Mouse (Mus musculus) cerebellum, adult 9-11 months (tissue): ENCODE results near the gene Rcan2.
A peak's percentile ranks its signal among the peaks of the same experiment; 100 is the strongest.

Source experiments
- DNase-seq: peaks from one replicate; pipeline ENCODE4 v3.0.0; 2022

Gene Rcan2

DNA sequence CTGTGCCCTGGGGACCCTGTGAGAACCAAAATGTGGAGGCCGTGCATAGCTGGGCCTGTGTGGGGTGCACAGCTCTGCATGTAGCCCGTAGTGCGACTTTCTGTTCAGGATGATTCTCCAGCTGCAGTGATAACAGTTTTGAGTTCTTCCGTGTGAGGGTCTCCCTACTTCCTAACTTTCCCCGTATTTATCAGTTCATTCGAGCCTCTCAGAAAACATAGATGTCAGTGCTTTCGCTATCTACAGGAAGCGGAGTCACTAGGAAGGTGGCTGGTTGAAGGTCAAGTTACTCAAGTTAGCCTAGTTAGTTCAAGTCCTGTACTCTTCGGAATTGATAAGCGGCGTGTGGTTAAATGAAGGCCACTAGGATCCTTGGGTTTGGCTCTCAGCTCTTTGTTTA, 130.6 kb downstream of the Rcan2 start:
- DNase-seq, result no peak

GRCm38 (mm10) chr17:43934056-43934455, 132.9 kb downstream of the Rcan2 start:
- no peak for DNase-seq

GRCm38 (mm10) chr17:43952219-43952618, 151.1 kb downstream of the Rcan2 start:
- DNase-seq, result peak; percentile 51

GRCm38 (mm10) chr17:43952661-43953534, 151.7 kb downstream of the Rcan2 start:
- DNase-seq, result peak; percentile 46

GRCm38 (mm10) chr17:43953535-43953918, 152.4 kb downstream of the Rcan2 start:
- DNase-seq, result no peak

DNA sequence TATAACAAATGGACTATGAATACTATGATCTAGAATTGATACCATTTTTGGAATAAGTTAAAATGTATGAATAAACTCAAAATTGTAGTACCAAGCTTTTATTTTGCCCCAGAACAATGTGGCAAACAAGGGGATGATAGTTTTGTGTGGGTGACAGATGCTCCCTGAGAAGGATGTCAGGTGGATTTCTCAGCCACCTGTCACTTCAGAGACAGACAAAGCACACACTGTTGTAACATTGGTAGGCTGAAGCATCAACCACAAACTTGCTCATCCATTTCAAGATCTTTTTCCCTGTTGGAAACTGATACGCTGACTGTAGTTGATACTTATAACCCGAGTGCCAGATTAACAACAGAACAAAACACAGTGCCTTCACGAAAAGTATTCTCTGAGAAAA, 158.6 kb downstream of the Rcan2 start:
- DNase-seq, result no peak

DNA sequence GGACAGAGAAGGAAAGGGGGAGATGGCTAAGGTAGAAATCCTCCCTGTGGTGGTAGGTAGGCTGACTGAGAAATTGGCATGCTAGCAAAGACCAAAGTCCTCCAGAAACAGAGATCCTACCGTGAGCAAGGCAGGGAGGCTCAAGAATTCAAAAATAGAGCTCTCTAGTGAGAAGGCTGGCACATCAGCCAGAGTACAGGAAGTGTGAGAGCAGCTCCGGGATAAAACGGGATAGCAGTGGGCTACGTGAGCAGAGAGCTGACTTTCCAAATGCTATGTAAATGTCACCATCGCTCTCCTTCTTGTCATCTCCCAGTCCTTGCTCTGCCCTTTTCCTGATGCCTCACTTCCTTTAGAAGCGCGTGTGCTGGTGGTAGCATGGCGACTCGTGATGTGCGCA, 168.8 kb downstream of the Rcan2 start:
- no peak for DNase-seq

DNA sequence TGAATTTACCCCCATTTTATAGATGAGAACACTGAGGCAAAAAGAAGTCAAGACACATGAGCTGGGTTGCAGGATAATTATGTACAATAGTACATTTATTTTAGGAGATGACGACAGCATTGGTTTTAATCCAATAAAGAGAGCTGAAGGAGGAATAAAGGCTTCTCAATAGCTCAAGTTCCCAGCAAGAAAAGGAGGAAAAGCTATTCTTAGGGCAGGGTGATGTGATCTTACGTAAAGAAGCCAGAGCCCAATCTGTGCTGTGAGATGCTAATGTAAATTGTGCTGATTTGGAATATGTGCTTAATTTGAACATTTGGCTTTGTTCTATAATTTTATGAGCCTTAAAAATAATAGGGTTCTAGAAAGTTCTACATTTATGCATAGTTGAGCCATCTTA, 176.4 kb downstream of the Rcan2 start:
- no peak for DNase-seq

DNA sequence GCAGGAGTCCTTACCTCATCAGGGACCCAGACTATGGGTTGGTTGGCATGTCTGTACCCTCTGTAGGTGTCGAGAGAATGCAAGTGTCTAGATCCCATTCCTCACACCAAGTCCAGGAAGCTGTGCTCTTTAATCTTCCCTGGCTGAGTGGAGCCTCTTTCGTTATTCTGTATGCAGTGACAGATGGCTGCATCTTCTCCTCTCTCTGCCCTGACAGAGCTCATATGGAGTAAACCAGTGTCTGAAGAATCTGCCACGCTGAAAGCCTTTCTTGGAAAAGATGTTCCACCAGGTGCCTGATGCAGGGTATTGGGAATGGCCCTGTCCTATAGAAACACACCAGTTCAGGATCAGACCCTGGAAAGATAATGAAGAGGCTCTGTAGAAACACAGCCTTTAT, 178.8 kb downstream of the Rcan2 start:
- DNase-seq, result no peak

- DNase-seq, result no peak
Measured at GRCm38 (mm10) chr17:43982505-43982904, 181.4 kb downstream of the Rcan2 start.

DNA sequence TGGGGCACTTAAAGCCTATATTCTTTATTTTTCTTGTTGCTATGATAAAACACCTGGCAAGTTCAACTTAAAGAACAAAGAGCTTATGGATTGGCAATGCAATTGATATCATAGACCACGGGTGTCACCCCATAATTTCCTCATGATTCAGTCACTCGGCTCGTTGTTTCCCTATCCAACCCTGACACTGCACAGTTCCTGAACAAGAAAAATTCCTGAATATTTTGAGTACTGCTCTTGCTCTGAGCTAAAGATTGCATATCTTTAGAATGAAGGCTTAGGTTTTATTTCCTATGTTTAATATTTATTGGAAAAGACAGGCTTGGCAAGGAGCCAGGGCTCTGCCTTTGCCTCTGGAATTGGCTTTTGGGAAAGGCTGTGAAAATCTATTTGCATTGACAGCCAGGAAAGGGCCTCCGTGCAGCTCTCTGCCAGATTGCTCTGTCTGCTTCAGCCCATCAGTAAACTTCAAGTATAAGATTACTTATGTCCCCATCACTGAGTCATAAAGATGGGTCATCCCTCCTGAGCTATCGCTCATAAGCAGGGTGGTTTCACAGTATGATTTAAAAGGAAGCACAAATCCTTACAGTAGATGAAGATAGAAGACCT, 188.3 kb downstream of the Rcan2 start:
- no peak for DNase-seq

- no peak for DNase-seq
Measured at GRCm38 (mm10) chr17:43990957-43991383, 189.8 kb downstream of the Rcan2 start.

GRCm38 (mm10) chr17:43994080-43994479, 192.9 kb downstream of the Rcan2 start:
- DNase-seq, result no peak

GRCm38 (mm10) chr17:43997514-43997913, 196.4 kb downstream of the Rcan2 start:
- DNase-seq, result no peak

DNA sequence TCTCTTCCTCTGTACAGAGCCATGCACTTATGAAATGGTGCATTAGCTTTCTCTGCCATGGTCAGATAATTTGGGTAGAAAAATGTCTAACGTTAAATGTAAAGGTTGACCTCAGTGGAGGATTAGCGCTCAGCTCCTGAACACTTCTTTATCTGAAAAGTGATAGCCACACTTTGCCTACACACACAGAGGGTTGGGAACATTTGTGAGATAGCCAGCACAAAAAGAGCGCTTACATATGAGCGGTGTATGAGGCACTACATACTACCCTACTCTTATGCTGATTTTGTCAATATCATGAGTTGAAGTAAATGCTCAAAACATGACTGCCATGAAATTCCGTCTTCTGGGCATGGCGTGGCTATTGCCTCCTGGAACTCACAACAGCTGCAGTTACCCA, 196.9 kb downstream of the Rcan2 start:
- no peak for DNase-seq

DNA sequence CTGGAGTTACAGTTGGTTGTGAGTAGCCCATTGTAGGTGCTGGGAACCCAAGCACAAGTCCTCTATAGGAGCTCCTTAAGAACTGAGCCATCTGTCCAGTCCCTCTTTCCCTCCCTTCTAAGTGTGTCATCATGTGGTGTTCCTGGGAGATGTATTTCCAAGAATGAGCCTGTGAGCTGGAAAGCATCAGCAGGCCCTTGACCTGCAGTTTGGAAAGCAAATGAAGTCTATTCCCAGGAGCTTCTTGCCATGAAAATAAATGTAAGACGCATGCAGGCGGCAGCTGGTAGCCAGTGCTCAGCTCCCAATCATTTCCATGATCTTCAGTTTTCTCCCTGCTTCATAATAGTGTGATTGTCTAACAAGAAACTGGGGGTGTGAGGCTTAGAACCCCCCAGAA, 203.2 kb downstream of the Rcan2 start:
- DNase-seq, result no peak

GRCm38 (mm10) chr17:44007411-44007810, 206.3 kb downstream of the Rcan2 start:
- no peak for DNase-seq

DNA sequence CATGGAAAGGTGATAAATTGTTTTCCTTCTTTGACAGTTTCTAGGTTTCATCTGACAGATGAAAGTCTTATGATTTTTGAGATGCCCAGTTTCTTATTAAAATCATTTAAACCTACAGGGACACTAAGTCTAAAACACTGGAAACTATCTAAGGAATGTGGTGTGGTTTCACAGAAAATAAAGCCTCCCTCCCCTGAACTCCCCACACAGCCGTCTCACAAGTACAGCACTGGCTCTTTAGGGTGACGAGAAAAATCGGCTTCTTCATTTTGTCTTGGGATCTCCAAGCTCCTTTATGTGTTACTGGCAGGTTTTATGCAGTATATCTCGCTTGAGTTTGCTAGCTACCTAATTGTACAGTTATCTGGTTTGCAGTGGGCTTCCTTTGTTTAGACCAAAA, 210.8 kb downstream of the Rcan2 start:
- no peak for DNase-seq

- DNase-seq, result no peak
Measured at GRCm38 (mm10) chr17:44013756-44014510, 212.8 kb downstream of the Rcan2 start.

DNA sequence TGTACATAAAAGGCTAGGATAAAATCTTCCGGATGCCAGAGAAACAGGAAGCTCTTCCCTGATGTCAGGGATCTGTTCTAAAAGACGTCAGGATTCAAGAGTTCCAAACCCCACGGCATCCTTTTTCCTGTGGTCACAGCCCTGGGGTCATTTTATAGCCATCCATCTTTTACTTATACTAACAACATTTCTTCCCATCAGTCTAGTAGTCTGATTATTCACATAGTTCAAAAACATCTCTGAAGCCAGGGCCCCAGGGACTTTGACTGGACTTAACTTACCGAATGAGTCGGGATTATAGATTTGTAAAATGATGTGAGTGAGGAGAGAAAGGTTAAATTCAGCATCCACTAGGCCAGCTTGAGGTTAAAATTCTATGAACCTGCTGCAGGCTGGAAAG, 215.2 kb downstream of the Rcan2 start:
- DNase-seq, result no peak

- DNase-seq, result peak; percentile 17
Measured at GRCm38 (mm10) chr17:44020707-44021220, 219.6 kb downstream of the Rcan2 start.

DNA sequence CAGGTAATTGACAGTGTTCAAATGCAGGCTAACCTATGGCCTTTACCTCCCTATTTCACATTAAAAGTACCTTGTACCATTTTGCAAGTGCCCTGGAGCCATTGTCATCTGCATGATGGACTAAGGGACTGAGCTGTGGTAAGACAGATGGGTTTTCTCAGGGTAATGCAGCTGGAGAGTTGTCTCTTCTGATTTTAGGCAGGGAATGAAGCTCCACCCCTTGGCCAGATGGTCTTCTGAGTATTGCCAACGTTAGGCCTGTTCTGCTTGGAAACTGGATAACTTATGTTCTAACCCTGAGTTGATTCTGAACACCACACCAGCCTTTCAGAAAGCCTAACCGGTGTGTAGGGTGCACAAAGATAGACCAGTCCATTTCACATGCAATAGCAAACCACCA, 222.7 kb downstream of the Rcan2 start:
- no peak for DNase-seq

- no peak for DNase-seq
Measured at GRCm38 (mm10) chr17:44025011-44025410, 223.9 kb downstream of the Rcan2 start.

- no peak for DNase-seq
Measured at GRCm38 (mm10) chr17:44025935-44026334, 224.8 kb downstream of the Rcan2 start.
